Mouse (Mus musculus) duodenum, adult 2 months (tissue): ENCODE measurements around the gene Vmn1r88. TPM values are rescaled to one million over a fixed set of nuclear protein-coding genes. Genes with fewer than 3 reads are reported as not detected.

Experiments
- polyA plus RNA-seq: library from polyadenylated mRNA; depleted of rRNA; stranded (reverse); fragments of >200 nt; gene quantifications from 2 replicates; pipeline ENCODE4 v1.2.3, GENCODE M21; 2012; ENCODE audit warnings: low replicate concordance; rRNA removed

Vmn1r88 gene
- not detected in 2 replicates for polyA plus RNA-seq

GRCm38 (mm10) chr7:13159268-13159667, at the start of gene Vmn1r88:
TSS of gene Vmn1r88 (plus strand) at chr7:13159568.

GRCm38 (mm10) chr7:13119817-13120216, 39.6 kb upstream of the Vmn1r88 start, which contains the start of gene Vmn1r86:
TSS of gene Vmn1r86 (minus strand) at chr7:13119917.

GRCm38 (mm10) chr7:13140057-13140456, 19.3 kb upstream of the Vmn1r88 start, which contains the start of gene Vmn1r87:
TSS of gene Vmn1r87 (minus strand) at chr7:13140157.

GRCm38 (mm10) chr7:13212720-13213119, 53.4 kb downstream of the Vmn1r88 start, which contains the start of gene Vmn1r89:
TSS of gene Vmn1r89 (plus strand) at chr7:13213020.

Other genes with a start within 250 kb of the Vmn1r88 start
- 923 and 1,500 TPM in 2 replicates for gene Rps5, start 237.3 kb upstream of the Vmn1r88 start, polyA plus RNA-seq
- 0.14 and 0.33 TPM in 2 replicates for gene Rnf225, start 232.2 kb upstream of the Vmn1r88 start, polyA plus RNA-seq
- gene Zfp324, start 193.7 kb upstream of the Vmn1r88 start, polyA plus RNA-seq: 2.2 and 3.4 TPM in 2 replicates
- 1.6 and 2.4 TPM in 2 replicates for gene Zfp446, start 181.7 kb upstream of the Vmn1r88 start, polyA plus RNA-seq
- gene Slc27a5, start 161.4 kb upstream of the Vmn1r88 start, polyA plus RNA-seq: 0.53 and 1.1 TPM in 2 replicates
- gene Trim28, start 160.5 kb upstream of the Vmn1r88 start, polyA plus RNA-seq: 163 and 224 TPM in 2 replicates
- gene Zbtb45, start 149.5 kb upstream of the Vmn1r88 start, polyA plus RNA-seq: 40.6 and 44.7 TPM in 2 replicates
- 34.9 and 69.3 TPM in 2 replicates for gene Chmp2a, start 124.8 kb upstream of the Vmn1r88 start, polyA plus RNA-seq
- 110 and 111 TPM in 2 replicates for gene Ube2m, start 121.3 kb upstream of the Vmn1r88 start, polyA plus RNA-seq
- gene Mzf1, start 104.8 kb upstream of the Vmn1r88 start, polyA plus RNA-seq: 1.1 and 1.6 TPM in 2 replicates
- not detected in 2 replicates for gene Vmn1r85, start 64.4 kb upstream of the Vmn1r88 start, polyA plus RNA-seq
- gene Vmn1r86, start 39.7 kb upstream of the Vmn1r88 start, polyA plus RNA-seq: not detected in 2 replicates
- gene Vmn1r87, start 19.4 kb upstream of the Vmn1r88 start, polyA plus RNA-seq: not detected in 2 replicates
- gene Vmn1r89, start 53.5 kb downstream of the Vmn1r88 start, polyA plus RNA-seq: not detected in 2 replicates
- gene Lig1, start 117.7 kb downstream of the Vmn1r88 start, polyA plus RNA-seq: 5.4 and 6.0 TPM in 2 replicates
- 1.4 and 1.8 TPM in 2 replicates for gene Zswim9, start 119.2 kb downstream of the Vmn1r88 start, polyA plus RNA-seq
- gene Pla2g4c, start 165.1 kb downstream of the Vmn1r88 start, polyA plus RNA-seq: 2.1 TPM in 1 of 2 replicates, not detected in the other
- not detected in 2 replicates for gene Cabp5, start 238.6 kb downstream of the Vmn1r88 start, polyA plus RNA-seq